Mouse (Mus musculus) liver, embryonic 11.5 days (tissue): ENCODE measurements around the gene Ncaph. TPM values are rescaled to one million over a fixed set of nuclear protein-coding genes. Genes with fewer than 3 reads are reported as not detected.

ENCODE experiments used
- polyA plus RNA-seq: library from polyadenylated mRNA; unstranded; fragments of >200 nt; fragmentation: Nextera tagmentation; extraction: Ambion mirVana; gene quantifications from 2 replicates; pipeline ENCODE4 v1.2.1, GENCODE M21; 2014

The Ncaph gene
- polyA plus RNA-seq, 1 experiment from 2014 or later: 89.9 TPM

Other genes starting within 250 kb of the Ncaph start
- 33.1 and 37.9 TPM in 2 replicates for gene Sppl2a, start 200.7 kb downstream of the Ncaph start, polyA plus RNA-seq
- 13.3 and 13.9 TPM in 2 replicates for gene Ap4e1, start 125.2 kb downstream of the Ncaph start, polyA plus RNA-seq
- gene Blvra, start 63.3 kb downstream of the Ncaph start, polyA plus RNA-seq: 69.6 and 78.2 TPM in 2 replicates
- 32.1 and 33.4 TPM in 2 replicates for gene Itpripl1, start 9.5 kb upstream of the Ncaph start, polyA plus RNA-seq
- 2.4 and 2.7 TPM in 2 replicates for gene 1810024B03Rik, start 74.3 kb upstream of the Ncaph start, polyA plus RNA-seq
- 75.3 and 86.7 TPM in 2 replicates for gene Snrnp200, start 74.4 kb upstream of the Ncaph start, polyA plus RNA-seq
- 72.1 and 72.6 TPM in 2 replicates for gene Ciao1, start 113.9 kb upstream of the Ncaph start, polyA plus RNA-seq
- 16.9 and 18.2 TPM in 2 replicates for gene Tmem127, start 114.0 kb upstream of the Ncaph start, polyA plus RNA-seq
- gene Stard7, start 136.3 kb upstream of the Ncaph start, polyA plus RNA-seq: 88.9 and 99.6 TPM in 2 replicates
- gene Dusp2, start 202.2 kb upstream of the Ncaph start, polyA plus RNA-seq: 8.8 and 10.1 TPM in 2 replicates
- not detected in 2 replicates for gene Astl, start 204.7 kb upstream of the Ncaph start, polyA plus RNA-seq
- 20.1 and 20.7 TPM in 2 replicates for gene Adra2b, start 229.3 kb upstream of the Ncaph start, polyA plus RNA-seq